In genomic region chr4:57164578-57165210, GRCm38 (mm10) we compare ENCODE assay signal across 19 mouse cellular contexts. TPM values are rescaled to one million over a fixed set of nuclear protein-coding genes. Genes with fewer than 3 reads are reported as not detected.
DNase-seq lines count a peak whose midpoint lies in the region; ATAC-seq and TF ChIP-seq lines count a peak whose summit lies in the region.
"Had no signal": no experiment of that assay in that cellular context is flagged by ENCODE, and none has a peak within 500 bp of the region (broad histone marks: within the 10 kb centered on the region; RNA-seq: fewer than 3 reads in every experiment).

No protein-coding gene starts in this region.

- TF ChIP-seq EP300 in CH12.LX (IDR thresholded peaks at IDR 0.05; ENCODE audit: low read length), result no peak

- dilution Hi-C loops in CH12.LX (cut with MboI; ENCODE audit: extremely low pct_ligation_motif_present, extremely low pct_unique_long_range_greater_than_20kb, low sequenced_read_pairs), result no loop called here

- H3K4me3 ChIP-seq in CH12.LX (replicated peaks in 1 of 3; ENCODE audit: low read depth in 2 of 3, low read length in 2 of 3, poor library complexity in 1 of 3), result peak overlapping the region in 1 of 3 experiments; percentile 61
- no peak overlapping the region for H3K4me3 ChIP-seq in intestine, postnatal 0 days (ENCODE audit: low read depth, low read length)
- no peak overlapping the region for H3K4me3 ChIP-seq in forebrain, embryonic 10.5 days
- H3K4me3 ChIP-seq: gastrocnemius, adult 2 months; heart, embryonic 12.5 days; hindbrain, embryonic 12.5 days; kidney, embryonic 15.5 days; limb, embryonic 12.5 days had no signal

- TF ChIP-seq CTCF in CH12.LX (conservative IDR thresholded peaks at IDR 0.05 in 1 of 2, IDR thresholded peaks at IDR 0.05 in 1 of 2; ENCODE audit: low read depth in 2 of 2, low read length in 2 of 2), result no peak
- no peak for TF ChIP-seq CTCF in intestine, postnatal 0 days (IDR thresholded peaks at IDR 0.05; ENCODE audit: low read depth)

- WGBS in intestine, postnatal 0 days, result 55% methylated on average over 9 of the region's 9 CpGs
- WGBS in forebrain, embryonic 10.5 days, result 94% methylated on average over 9 of the region's 9 CpGs

- H3K9ac ChIP-seq in CH12.LX (ENCODE audit: insufficient read depth, low read depth), result peak overlapping the region; percentile 54
- H3K9ac ChIP-seq in intestine, postnatal 0 days (ENCODE audit: low read depth, low read length), result no peak overlapping the region
- H3K9ac ChIP-seq: heart, embryonic 12.5 days; hindbrain, embryonic 12.5 days; kidney, embryonic 15.5 days; limb, embryonic 12.5 days; liver, embryonic 14.5 days had no signal

- H3K27me3 ChIP-seq in CH12.LX (replicated peaks), result no peaks in the 10 kb centered on the region
- H3K27me3 ChIP-seq in intestine, postnatal 0 days (replicated peaks; ENCODE audit: control insufficient read depth, insufficient read depth, low read length), result no peaks in the 10 kb centered on the region
- H3K27me3 ChIP-seq in forebrain, embryonic 10.5 days (ENCODE audit: poor library complexity, severe bottlenecking), result no peaks in the 10 kb centered on the region
- H3K27me3 ChIP-seq: heart, embryonic 12.5 days; hindbrain, embryonic 12.5 days; kidney, embryonic 15.5 days; limb, embryonic 12.5 days had no signal

- peak; percentile 53; the same call in 1 of the 2 replicates for TF ChIP-seq POLR2A in CH12.LX (IDR thresholded peaks at IDR 0.05; ENCODE audit: low read depth, low read length)

- in situ Hi-C loops in CH12.LX (cut with MboI; ENCODE audit: low pct_ligation_motif_present, low pct_unique_long_range_greater_than_20kb, low sequenced_read_pairs), result loop anchor here (10.0 kb wide), 1 partner anchor 100 kb away; no protein-coding TSS in a partner anchor

- TF ChIP-seq RAD21 in CH12.LX (IDR thresholded peaks at IDR 0.05; ENCODE audit: low read depth, low read length), result no peak

- peak; percentile 51 for ATAC-seq in intestine, postnatal 0 days
- ATAC-seq: CD4-positive, CD25-positive, alpha-beta regulatory T cell, adult 4 months had no signal

- H3K36me3 ChIP-seq in CH12.LX (replicated peaks in 1 of 2; ENCODE audit: control insufficient read depth in 1 of 2, insufficient read depth in 1 of 2, low read length in 1 of 2), result no peaks in the 10 kb centered on the region
- H3K36me3 ChIP-seq in intestine, postnatal 0 days (ENCODE audit: control insufficient read depth, insufficient read depth), result no peaks in the 10 kb centered on the region
- no peaks in the 10 kb centered on the region for H3K36me3 ChIP-seq in forebrain, embryonic 10.5 days (replicated peaks)
- H3K36me3 ChIP-seq: heart, embryonic 12.5 days; hindbrain, embryonic 12.5 days; kidney, embryonic 15.5 days; limb, embryonic 12.5 days had no signal

- H3K79me2 ChIP-seq in CH12.LX (replicated peaks; ENCODE audit: control insufficient read depth, extremely low read depth, insufficient read depth, poor library complexity, severe bottlenecking), result no peaks in the 10 kb centered on the region

- DNase-seq in adrenal gland, adult (ENCODE audit: inconsistent age in 2 of 2, low spot score in 1 of 2), result peak; percentile 35 to 78
- DNase-seq in adrenal gland, postnatal 4 days (ENCODE audit: low spot score in 2 of 2), result no peak
- DNase-seq in CH12.LX (ENCODE audit: extremely low read depth), result peak; percentile 73
- peak; percentile 8 for DNase-seq in adrenal gland, postnatal 25 days
- DNase-seq in embryo, embryonic 10.5 days (ENCODE audit: low spot score), result no peak
- DNase-seq in thymus, postnatal 36 days, result no peak
- DNase-seq in forebrain, embryonic 10.5 days (ENCODE audit: extremely low spot score, low spot score), result no peak
- DNase-seq: cerebellum, adult 8-10 months; gastrocnemius, adult 2 months; heart, postnatal 14 days; midbrain, embryonic 14.5 days had no signal

- H3K4me1 ChIP-seq in CH12.LX (ENCODE audit: control insufficient read depth in 1 of 2, insufficient read depth in 2 of 2), result peaks cover 22 to 39% of the 10 kb centered on the region in 2 experiments
- H3K4me1 ChIP-seq in intestine, postnatal 0 days (replicated peaks; ENCODE audit: control insufficient read depth, insufficient read depth, low read length), result 0 out of 2 replicates have a peak, but pooled peaks cover 5% of the 10 kb centered on the region
- H3K4me1 ChIP-seq in forebrain, embryonic 10.5 days, result peaks cover 23% of the 10 kb centered on the region

- peak overlapping the region; percentile 71; the same call in 1 of the 2 replicates for H3K4me2 ChIP-seq in CH12.LX (ENCODE audit: insufficient read depth, low read depth, poor library complexity, severe bottlenecking)
- H3K4me2 ChIP-seq in intestine, postnatal 0 days (replicated peaks; ENCODE audit: low read depth), result no peak overlapping the region
- H3K4me2 ChIP-seq: heart, embryonic 12.5 days; hindbrain, embryonic 12.5 days; kidney, embryonic 15.5 days; limb, embryonic 12.5 days had no signal

- no peaks in the 10 kb centered on the region for H3K9me3 ChIP-seq in CH12.LX (replicated peaks; ENCODE audit: low read length)
- H3K9me3 ChIP-seq in intestine, postnatal 0 days (ENCODE audit: control insufficient read depth), result no peaks in the 10 kb centered on the region
- H3K9me3 ChIP-seq in forebrain, embryonic 10.5 days, result no peaks in the 10 kb centered on the region
- H3K9me3 ChIP-seq: heart, embryonic 12.5 days; hindbrain, embryonic 12.5 days; kidney, embryonic 15.5 days; limb, embryonic 12.5 days had no signal

- H3K27ac ChIP-seq in CH12.LX (ENCODE audit: insufficient read depth, low read depth), result peak overlapping the region; percentile 99
- no peak overlapping the region for H3K27ac ChIP-seq in intestine, postnatal 0 days (ENCODE audit: low read depth, low read length)
- no peak overlapping the region for H3K27ac ChIP-seq in forebrain, embryonic 10.5 days
- H3K27ac ChIP-seq: gastrocnemius, adult 2 months; hindbrain, embryonic 12.5 days; kidney, embryonic 15.5 days; limb, embryonic 12.5 days; liver, embryonic 14.5 days had no signal

TF ChIP-seq in CH12.LX, 34 proteins besides CTCF, POLR2A, EP300 and RAD21:
- TF ChIP-seq SIN3A (IDR thresholded peaks at IDR 0.05; ENCODE audit: low read length) (peak; percentile 39; the same call in 1 of the 2 replicates), MAZ (IDR thresholded peaks at IDR 0.05; ENCODE audit: low read depth, low read length) (0 out of 2 replicates have a peak, but pooled peaks have one; percentile 67), MXI1 (IDR thresholded peaks at IDR 0.05; ENCODE audit: low read depth, low read length) (peak; percentile 87), MEF2A (IDR thresholded peaks at IDR 0.05; ENCODE audit: borderline replicate concordance, low read depth, low read length) (peak; percentile 64; the same call in 1 of the 2 replicates), BHLHE40 (IDR thresholded peaks at IDR 0.05; ENCODE audit: low read depth, low read length) (peak; percentile 51), POLR2AphosphoS2 (IDR thresholded peaks at IDR 0.05; ENCODE audit: low read depth, low read length) (no peak), ETS1 (conservative IDR thresholded peaks at IDR 0.05; ENCODE audit: low read depth, low read length) (no peak), ELF1 (IDR thresholded peaks at IDR 0.05; ENCODE audit: low read depth, low read length) (no peak; the same call in 1 of the 2 replicates), MAFK (IDR thresholded peaks at IDR 0.05; ENCODE audit: insufficient replicate concordance, low read length) (0 out of 2 replicates have a peak, but pooled peaks have one; percentile 16), NELFE (IDR thresholded peaks at IDR 0.05; ENCODE audit: low read depth, low read length) (peak; percentile 41; the same call in 1 of the 2 replicates), IRF4 (IDR thresholded peaks at IDR 0.05; ENCODE audit: low read depth, low read length) (0 out of 2 replicates have a peak, but pooled peaks have one; percentile 52), TCF12 (IDR thresholded peaks at IDR 0.05; ENCODE audit: low read depth, low read length) (peak; percentile 74), MAX (IDR thresholded peaks at IDR 0.05; ENCODE audit: low read length) (peak; percentile 51; the same call in 1 of the 2 replicates), ZC3H11A (IDR thresholded peaks at IDR 0.05; ENCODE audit: low read depth, low read length) (no peak), TBP (conservative IDR thresholded peaks at IDR 0.05; ENCODE audit: low read depth, low read length) (0 out of 2 replicates have a peak, but pooled peaks have one; percentile 14), KAT2A (IDR thresholded peaks at IDR 0.05; ENCODE audit: insufficient replicate concordance, low read length) (no peak)
TF ChIP-seq in CH12.LX: peak in this region for 11.

RNA-seq across cellular contexts. Expression of gene Epb41l4b, which starts 21.5 kb away (rescaled TPM):
- total RNA-seq in adrenal gland, postnatal 4 days (2021), result 1 to 10 TPM; 7.6 to 8.1 TPM
- total RNA-seq in CH12.LX (2012; rRNA removed), result 2.1 and 4.9 TPM in 2 replicates
- total RNA-seq in CH12.LX (2014; rRNA removed), result 0.93 and 1.1 TPM in 2 replicates
- 1.1 and 2.0 TPM in 2 replicates for polyA plus RNA-seq in CH12.LX (2012; ENCODE audit: insufficient read length, low read depth)
- 1.4 and 2.3 TPM in 2 replicates for total RNA-seq in adrenal gland, postnatal 25 days (2021)
- polyA plus RNA-seq in intestine, postnatal 0 days (2015; fragmentation: Nextera tagmentation; extraction: Ambion mirVana), result 47.7 and 47.8 TPM in 2 replicates
- 0.37 and 0.38 TPM in 2 replicates for polyA plus RNA-seq in forebrain, embryonic 10.5 days (2016; fragmentation: Nextera tagmentation; extraction: Ambion mirVana)
- total RNA-seq: MEL had no signal
- polyA plus RNA-seq: CD4-positive, CD25-positive, alpha-beta regulatory T cell, adult 4 months had no signal

Comparison
In these comparisons a context has a peak if more than half of its experiments do, and no peak if none do; other contexts are left out.
1. DNase-seq: peak in adrenal gland, adult (2 of 2), CH12.LX (single experiment) and adrenal gland, postnatal 25 days (single experiment); none in adrenal gland, postnatal 4 days (0 of 2), embryo, embryonic 10.5 days (single experiment), thymus, postnatal 36 days (0 of 2) and forebrain, embryonic 10.5 days (single experiment).